Mouse (Mus musculus): ENCODE measurements around the gene Sorcs3.

GRCm38 (mm10) chr19:48313776-48314175, 108.0 kb downstream of the Sorcs3 start:
- TF ChIP-seq CTCF (IDR thresholded peaks at IDR 0.05 in 2 of 3, conservative IDR thresholded peaks at IDR 0.05 in 1 of 3; ENCODE audit: control insufficient read depth in 1 of 3, insufficient read depth in 1 of 3, low read depth in 2 of 3, low read length in 3 of 3, poor library complexity in 1 of 3, severe bottlenecking in 1 of 3) (no peak), GATA1 (IDR thresholded peaks at IDR 0.05; ENCODE audit: low read depth, low read length) (no peak), ZC3H11A (IDR thresholded peaks at IDR 0.05; ENCODE audit: low read depth, low read length) (no peak), EP300 (IDR thresholded peaks at IDR 0.05; ENCODE audit: low read depth in 1 of 2, low read length in 2 of 2) (no peak), NELFE (IDR thresholded peaks at IDR 0.05; ENCODE audit: low read depth, low read length) (no peak), GABPA (IDR thresholded peaks at IDR 0.05; ENCODE audit: low read depth, low read length) (no peak), MAFK (IDR thresholded peaks at IDR 0.05; ENCODE audit: borderline replicate concordance, low read depth, low read length) (no peak)
